Mouse (Mus musculus) intestine, postnatal 0 days (tissue): ENCODE measurements at regions not wholly inside any gene's neighbourhood (a gene's known extent, or its start where the extent isn't known, plus 50 kb on each side); places are given as distances from the start of the nearest gene placed in this dataset.

Source experiments
- ATAC-seq: fragments of 200-750 bp; cut with Nextera tagmentation; 2 replicates; pipeline ENCODE4 v1.8.0; 2017; ENCODE audit warnings: mild to moderate bottlenecking, moderate TSS enrichment, moderate library complexity
- H3K27ac ChIP-seq: fragments of 300-500 bp; sonication (generic); 2 replicates; pipeline ENCODE4 v1.5.1; 2014; ENCODE audit warnings: mild to moderate bottlenecking, low read depth, low read length, moderate library complexity
- H3K27me3 ChIP-seq: fragments of 300-500 bp; sonication (generic); replicated peaks from 2 replicates; pipeline ENCODE4 v1.6.1; 2014; ENCODE audit warnings: low read length, mixed read lengths; ENCODE audit not compliant: control insufficient read depth, insufficient read depth
- H3K36me3 ChIP-seq: fragments of 300-500 bp; sonication (generic); 2 replicates; pipeline ENCODE4 v1.6.1; 2014; ENCODE audit warnings: mild to moderate bottlenecking, moderate library complexity; ENCODE audit not compliant: control insufficient read depth, insufficient read depth
- H3K4me1 ChIP-seq: fragments of 300-500 bp; sonication (generic); replicated peaks from 2 replicates; pipeline ENCODE4 v1.6.1; 2014; ENCODE audit warnings: antibody characterized with exemption, low read length, mixed read lengths; ENCODE audit not compliant: control insufficient read depth, insufficient read depth
- H3K4me2 ChIP-seq: fragments of 300-500 bp; sonication (generic); replicated peaks from 2 replicates; pipeline ENCODE4 v1.6.1; 2014; ENCODE audit warnings: low read depth, mild to moderate bottlenecking, moderate library complexity
- H3K4me3 ChIP-seq: fragments of 300-500 bp; sonication (generic); 2 replicates; pipeline ENCODE4 v1.5.1; 2014; ENCODE audit warnings: low read depth, low read length
- H3K9ac ChIP-seq: fragments of 300-500 bp; sonication (generic); 2 replicates; pipeline ENCODE4 v1.6.1; 2014; ENCODE audit warnings: mild to moderate bottlenecking, low read depth, low read length
- H3K9me3 ChIP-seq: fragments of 300-500 bp; sonication (generic); 2 replicates; pipeline ENCODE4 v1.6.1; 2016; ENCODE audit warnings: mixed run types; ENCODE audit not compliant: control insufficient read depth
- CTCF ChIP-seq: sonication (generic); IDR thresholded peaks from 2 replicates; pipeline ENCODE4 v1.5.1; 2016; ENCODE audit warnings: low read depth, mild to moderate bottlenecking, control low read depth, antibody characterized with exemption, moderate library complexity
- WGBS: fragments of 180-500 bp; shearing (Covaris S2); extraction: QIAGEN DNeasy Blood & Tissue Kit; methylation state at CpG from one replicate; pipeline ENCODE4 v1.1.7; 2014; 5-methylcytosine and 5-hydroxymethylcytosine counted together

GRCm38 (mm10) chr5:33488152-33488561 lies 54.4 kb upstream of the Nkx1-1 start:
- no peak for ATAC-seq
- Histone ChIP-seq H3K4me2 (no peak overlapping the region), H3K9me3 (no peaks in the 10 kb centered on the region), H3K4me1 (no peaks in the 10 kb centered on the region), H3K36me3 (no peaks in the 10 kb centered on the region), H3K4me3 (no peak overlapping the region), H3K27ac (no peak overlapping the region), H3K9ac (no peak overlapping the region), H3K27me3 (no peaks in the 10 kb centered on the region)
- WGBS = 29% methylated on average over 9 of the region's 9 CpGs
- TF ChIP-seq CTCF = no peak

- Histone ChIP-seq H3K36me3 (no peaks in the 10 kb centered on the region), H3K4me2 (no peak overlapping the region), H3K4me3 (no peak overlapping the region), H3K27me3 (no peaks in the 10 kb centered on the region), H3K9ac (no peak overlapping the region), H3K27ac (no peak overlapping the region), H3K4me1 (0 out of 2 replicates have a peak, but pooled peaks cover 2% of the 10 kb centered on the region), H3K9me3 (no peaks in the 10 kb centered on the region)
- TF ChIP-seq CTCF = no peak
- 68% methylated on average over 15 of the region's 15 CpGs for WGBS
- no peak for ATAC-seq
Observed at GRCm38 (mm10) chr5:33485765-33486164, 52.0 kb upstream of the Nkx1-1 start.
